In the genomic region with DNA sequence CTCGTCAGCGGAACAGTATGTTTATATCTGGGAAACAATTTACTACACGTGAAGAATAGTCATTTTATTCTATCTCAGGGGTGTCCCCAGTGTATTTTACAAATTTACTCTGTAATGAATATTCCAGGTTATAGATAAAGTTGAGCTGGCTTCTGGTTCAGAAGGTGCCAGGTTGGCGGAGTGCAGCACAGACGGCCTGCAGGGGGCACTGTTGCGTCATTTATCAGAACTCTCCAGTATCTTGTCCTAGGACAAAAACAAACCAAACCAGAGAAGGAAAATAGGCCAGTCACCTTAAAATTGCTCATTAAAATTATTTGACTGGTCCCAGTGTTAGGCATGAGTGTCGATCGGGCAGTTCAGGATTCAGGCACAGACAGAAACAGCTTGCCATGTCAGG, we compare ENCODE assay signal across 9 mouse cellular contexts.
A peak's percentile ranks its signal among the peaks of the same experiment; 100 is the strongest.
DNase-seq lines count a peak whose midpoint lies in the region; ATAC-seq and TF ChIP-seq lines count a peak whose summit lies in the region.
"Had no signal": no experiment of that assay in that cellular context is flagged by ENCODE, and none has a peak within 500 bp of the region (broad histone marks: within the 10 kb centered on the region; RNA-seq: fewer than 3 reads in every experiment).

No protein-coding gene starts in this region.

- H3K27me3 ChIP-seq in hindbrain, embryonic 15.5 days = 0 out of 2 replicates have a peak, but pooled peaks cover 4% of the 10 kb centered on the region
- H3K27me3 ChIP-seq in midbrain, embryonic 14.5 days (ENCODE audit: control insufficient read depth, insufficient read depth, low read length) = peaks cover 10% of the 10 kb centered on the region; the same call in 1 of the 2 replicates
- no peaks in the 10 kb centered on the region for H3K27me3 ChIP-seq in testis, adult 2 months (ENCODE audit: control insufficient read depth, insufficient read depth, low read length)
- H3K27me3 ChIP-seq: embryonic facial prominence, embryonic 15.5 days had no signal

- H3K27ac ChIP-seq in hindbrain, embryonic 15.5 days (replicated peaks) = no peak overlapping the region
- H3K27ac ChIP-seq in midbrain, embryonic 14.5 days (replicated peaks; ENCODE audit: low read depth, low read length) = no peak overlapping the region
- H3K27ac ChIP-seq in testis, adult 2 months (ENCODE audit: control insufficient read depth, insufficient read depth, low read depth, low read length) = no peak overlapping the region

- intact Hi-C loops in left cerebral cortex, postnatal 14 days (cut with DNase I) = loop anchor here (5.0 to 10.0 kb wide), 2 partner anchors 265 to 823 kb away; partner anchors contain the start of gene Irx5

- H3K4me2 ChIP-seq in hindbrain, embryonic 15.5 days = no peak overlapping the region
- no peak overlapping the region for H3K4me2 ChIP-seq in midbrain, embryonic 14.5 days (ENCODE audit: low read length)
- H3K4me2 ChIP-seq: embryonic facial prominence, embryonic 15.5 days had no signal

- WGBS in hindbrain, embryonic 15.5 days = 25% methylated on average over 8 of the region's 8 CpGs
- WGBS in midbrain, embryonic 14.5 days = 20% methylated on average over 8 of the region's 8 CpGs

- no peak for ATAC-seq in monocyte, adult 5-6 weeks (replicated peaks; ENCODE audit: insufficient number of reproducible peaks, low FRiP score, low TSS enrichment, poor library complexity, severe bottlenecking)
- ATAC-seq in hindbrain, embryonic 15.5 days (ENCODE audit: low FRiP score, low read depth) = 0 out of 2 replicates have a peak, but pooled peaks have one; percentile 47
- no peak; the same call in 1 of the 2 replicates for ATAC-seq in midbrain, embryonic 14.5 days (ENCODE audit: low FRiP score, low TSS enrichment)

- H3K9ac ChIP-seq in hindbrain, embryonic 15.5 days = no peak overlapping the region
- no peak overlapping the region for H3K9ac ChIP-seq in midbrain, embryonic 14.5 days (replicated peaks; ENCODE audit: low read length)
- H3K9ac ChIP-seq: embryonic facial prominence, embryonic 15.5 days had no signal

- no peak for TF ChIP-seq POLR2A in testis, adult 2 months (IDR thresholded peaks at IDR 0.05; ENCODE audit: control insufficient read depth, low read depth, low read length)

- TF ChIP-seq CTCF in testis, adult 2 months (IDR thresholded peaks at IDR 0.05; ENCODE audit: control insufficient read depth, insufficient read depth, insufficient replicate concordance, low read depth, low read length) = peak; percentile 79; the same call in 1 of the 2 replicates

- no peaks in the 10 kb centered on the region for H3K36me3 ChIP-seq in hindbrain, embryonic 15.5 days
- no peaks in the 10 kb centered on the region for H3K36me3 ChIP-seq in midbrain, embryonic 14.5 days (ENCODE audit: control insufficient read depth, insufficient read depth, low read length)
- H3K36me3 ChIP-seq in testis, adult 2 months (ENCODE audit: control insufficient read depth, insufficient read depth, low read length) = no peaks in the 10 kb centered on the region
- H3K36me3 ChIP-seq: embryonic facial prominence, embryonic 15.5 days had no signal

- H3K4me3 ChIP-seq in hindbrain, embryonic 15.5 days = no peak overlapping the region
- no peak overlapping the region for H3K4me3 ChIP-seq in midbrain, embryonic 14.5 days (replicated peaks; ENCODE audit: low read depth, low read length)
- no peak overlapping the region for H3K4me3 ChIP-seq in testis, adult 2 months (ENCODE audit: control insufficient read depth, low read depth, low read length)
- H3K4me3 ChIP-seq: embryonic facial prominence, embryonic 15.5 days had no signal

- DNase-seq in monocyte, adult 2 months (ENCODE audit: low read depth in 1 of 2, low spot score in 2 of 2) = peak; percentile 2 to 17
- peak; percentile 62 for DNase-seq in c-Kit-positive CD71-positive TER-119-positive erythroid progenitor cells, embryonic 14.5 days (ENCODE audit: low spot score)
- peak; percentile 74 for DNase-seq in forelimb bud, embryonic 11.5 days (ENCODE audit: low read depth, low spot score)
- peak; percentile 76 to 80 for DNase-seq in left cerebral cortex, postnatal 14 days (ENCODE audit: low spot score in 2 of 2)
- DNase-seq in midbrain, embryonic 14.5 days = peak; percentile 91

- peaks cover 32% of the 10 kb centered on the region for H3K4me1 ChIP-seq in hindbrain, embryonic 15.5 days (replicated peaks)
- peaks cover 29% of the 10 kb centered on the region for H3K4me1 ChIP-seq in midbrain, embryonic 14.5 days (ENCODE audit: control insufficient read depth, insufficient read depth, low read length)
- no peaks in the 10 kb centered on the region for H3K4me1 ChIP-seq in testis, adult 2 months (ENCODE audit: control insufficient read depth, insufficient read depth, low read length)

- H3K9me3 ChIP-seq in hindbrain, embryonic 15.5 days = no peaks in the 10 kb centered on the region
- no peaks in the 10 kb centered on the region for H3K9me3 ChIP-seq in midbrain, embryonic 14.5 days (ENCODE audit: control insufficient read depth, low read length)
- H3K9me3 ChIP-seq: embryonic facial prominence, embryonic 15.5 days had no signal

Comparison
In these comparisons a context has a peak if more than half of its experiments do, and no peak if none do; other contexts are left out.
1. DNase-seq: peak in every context shown above with its lines; median percentile 91 in midbrain, embryonic 14.5 days; 78 in left cerebral cortex, postnatal 14 days; 74 in forelimb bud, embryonic 11.5 days; 62 in c-Kit-positive CD71-positive TER-119-positive erythroid progenitor cells, embryonic 14.5 days; 10 in monocyte, adult 2 months.